Mouse (Mus musculus): ENCODE data around the gene Olfr374. TPM values are rescaled to one million over a fixed set of nuclear protein-coding genes. Genes with fewer than 3 reads are reported as not detected.

Gene Olfr374
- polyA plus RNA-seq, 1 experiment from 2014 or later = not detected

DNA sequence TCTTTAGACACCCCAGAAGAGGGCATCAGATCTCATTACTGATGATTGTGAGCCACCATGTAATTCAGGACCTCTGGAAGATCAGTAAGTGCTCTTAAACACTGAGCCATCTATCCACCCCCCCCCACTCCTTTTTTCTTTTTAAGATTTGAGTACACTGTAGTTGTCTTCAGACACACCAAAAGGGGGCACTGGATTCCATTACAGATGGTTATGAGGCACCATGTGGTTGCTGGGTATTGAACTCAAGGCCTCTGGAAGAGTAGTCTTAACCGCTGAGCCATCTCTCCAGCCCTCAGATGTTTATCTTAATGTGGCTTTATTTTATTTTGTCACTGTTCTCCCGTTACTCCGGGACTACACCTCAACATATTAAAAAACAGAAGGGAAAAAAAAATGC is 53.2 kb downstream of the Olfr374 start:
- Histone ChIP-seq H3K9me3 (no peaks in the 10 kb centered on the region), H3K27me3 (no peaks in the 10 kb centered on the region), H3K27ac (peak overlapping the region; percentile 80; the same call in 1 of the 2 replicates), H3K4me1 (replicated peaks) (peaks cover 24% of the 10 kb centered on the region), H3K36me3 (peaks cover 8% of the 10 kb centered on the region), H3K9ac (replicated peaks) (no peak overlapping the region), H3K4me3 (replicated peaks) (peak overlapping the region; percentile 44), H3K4me2 (replicated peaks) (peak overlapping the region; percentile 65)
- 78% methylated on average over 3 of the region's 3 CpGs for WGBS
- ATAC-seq = no peak

DNA sequence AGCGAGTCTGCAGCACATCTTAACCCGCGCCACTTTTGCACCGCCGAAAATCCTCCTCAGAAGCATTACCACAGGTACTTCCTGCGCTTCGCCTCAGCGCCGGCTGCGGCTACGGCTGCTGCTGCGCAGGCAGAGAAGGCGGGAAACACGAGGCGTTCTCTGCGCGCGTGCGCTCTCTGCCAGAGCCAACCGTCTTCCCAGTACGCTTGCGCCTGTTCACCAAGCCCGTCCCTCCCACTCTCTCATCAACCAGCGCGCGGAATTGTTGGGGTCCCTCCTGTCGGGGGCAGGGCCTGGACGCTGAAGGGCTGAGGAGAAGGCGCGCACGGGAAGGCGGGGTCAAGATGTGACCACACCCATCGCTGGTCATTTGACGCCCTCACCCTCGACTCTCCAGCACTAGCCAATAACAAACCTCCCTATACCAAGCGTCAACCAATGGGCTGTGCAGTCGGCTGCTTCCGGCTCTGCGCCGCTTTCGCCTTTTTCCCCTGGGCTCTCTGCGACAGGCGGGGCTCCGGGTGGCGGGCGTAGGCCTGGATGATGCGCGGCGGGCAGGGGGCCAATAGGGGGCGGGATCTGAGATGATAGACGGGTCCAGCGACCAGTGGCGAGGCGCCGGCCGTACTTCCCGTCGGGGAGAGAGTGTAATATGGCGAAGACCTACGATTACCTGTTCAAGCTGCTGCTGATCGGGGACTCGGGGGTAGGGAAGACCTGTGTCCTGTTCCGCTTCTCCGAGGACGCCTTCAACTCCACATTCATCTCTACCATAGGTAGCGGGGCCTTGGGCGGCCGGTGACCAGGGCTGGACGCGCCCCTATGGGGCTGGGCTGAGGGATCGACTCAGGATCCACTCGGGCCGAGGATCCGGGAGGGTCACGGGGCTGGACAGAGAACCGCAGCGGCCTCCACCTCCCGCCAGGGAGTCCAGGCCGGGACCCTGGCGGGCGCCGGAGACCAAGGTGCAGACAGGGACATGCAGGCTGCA is 54.2 kb downstream of the Olfr374 start, which contains the start of gene Rab8a:
Gene Rab8a, plus strand, starts transcription at position 494 of the 991 bp plus-strand sequence.
- H3K4me2 ChIP-seq (replicated peaks) = peak within 1 kb of the TSS; percentile 83
- no peaks in the 10 kb centered on the region for H3K27me3 ChIP-seq
- WGBS = under 1% methylated on average over 82 of the region's 82 CpGs
- H3K9me3 ChIP-seq = no peaks in the 10 kb centered on the region
- ATAC-seq = peak; percentile 99
- H3K27ac ChIP-seq = peak within 1 kb of the TSS; percentile 80
- H3K36me3 ChIP-seq = peaks cover 8% of the 10 kb centered on the region
- H3K4me3 ChIP-seq (replicated peaks) = peak within 1 kb of the TSS; percentile 74
- peak within 1 kb of the TSS; percentile 87 for H3K9ac ChIP-seq (replicated peaks)
- H3K4me1 ChIP-seq (replicated peaks) = peaks cover 24% of the 10 kb centered on the region

DNA sequence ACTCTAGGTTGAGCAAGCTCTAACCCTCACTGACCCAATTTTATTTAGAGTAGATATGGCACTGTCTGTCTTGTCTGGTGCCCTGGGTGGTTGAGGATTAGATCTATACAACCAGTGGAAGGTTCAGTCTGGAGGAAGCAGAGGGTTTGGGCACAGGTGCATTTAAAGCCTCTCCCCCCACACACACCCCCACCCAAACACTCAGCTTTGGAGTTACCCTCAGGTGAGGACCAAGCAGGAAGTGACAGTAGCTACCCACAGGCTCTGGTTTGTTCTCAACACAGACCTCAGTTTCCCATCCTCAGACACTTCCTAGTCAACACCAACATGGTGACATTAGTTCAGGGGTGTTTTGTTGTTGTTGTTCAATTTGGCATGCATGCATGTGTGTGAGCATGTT is 56.0 kb downstream of the Olfr374 start:
- H3K9me3 ChIP-seq = no peaks in the 10 kb centered on the region
- H3K27ac ChIP-seq = no peak overlapping the region
- H3K9ac ChIP-seq (replicated peaks) = no peak overlapping the region
- peaks cover 9% of the 10 kb centered on the region for H3K36me3 ChIP-seq
- no peak for ATAC-seq
- H3K4me1 ChIP-seq (replicated peaks) = peaks cover 24% of the 10 kb centered on the region
- H3K4me2 ChIP-seq (replicated peaks) = peak overlapping the region; percentile 83
- H3K4me3 ChIP-seq (replicated peaks) = peak overlapping the region; percentile 74; the same call in 1 of the 2 replicates
- H3K27me3 ChIP-seq = no peaks in the 10 kb centered on the region

Other genes with a start within 250 kb of the Olfr374 start
- gene Zfp709, start 225.0 kb upstream of the Olfr374 start, polyA plus RNA-seq (2015; fragmentation: Nextera tagmentation; extraction: Ambion mirVana) = 7.7 and 8.1 TPM in 2 replicates
- gene Zfp882, start 198.4 kb upstream of the Olfr374 start, polyA plus RNA-seq (2015; fragmentation: Nextera tagmentation; extraction: Ambion mirVana) = 19.8 and 21.4 TPM in 2 replicates
- 39.1 and 42.0 TPM in 2 replicates for gene Zfp617, start 198.4 kb upstream of the Olfr374 start, polyA plus RNA-seq (2015; fragmentation: Nextera tagmentation; extraction: Ambion mirVana)
- 16.5 and 18.8 TPM in 2 replicates for gene Zfp961, start 156.0 kb upstream of the Olfr374 start, polyA plus RNA-seq (2015; fragmentation: Nextera tagmentation; extraction: Ambion mirVana)
- gene Cyp4f18, start 97.4 kb upstream of the Olfr374 start, polyA plus RNA-seq (2015; fragmentation: Nextera tagmentation; extraction: Ambion mirVana) = 0.35 and 0.92 TPM in 2 replicates
- not detected in 2 replicates for gene Olfr372, start 65.8 kb upstream of the Olfr374 start, polyA plus RNA-seq (2015; fragmentation: Nextera tagmentation; extraction: Ambion mirVana)
- gene Olfr373, start 23.9 kb upstream of the Olfr374 start, polyA plus RNA-seq (2015; fragmentation: Nextera tagmentation; extraction: Ambion mirVana) = 0.05 TPM in 1 of 2 replicates, not detected in the other
- 239 and 247 TPM in 2 replicates for gene Tpm4, start 27.9 kb downstream of the Olfr374 start, polyA plus RNA-seq (2015; fragmentation: Nextera tagmentation; extraction: Ambion mirVana)
- gene Rab8a, start 54.2 kb downstream of the Olfr374 start, polyA plus RNA-seq (2015; fragmentation: Nextera tagmentation; extraction: Ambion mirVana) = 104 and 107 TPM in 2 replicates
- gene Hsh2d, start 82.6 kb downstream of the Olfr374 start, polyA plus RNA-seq (2015; fragmentation: Nextera tagmentation; extraction: Ambion mirVana) = 0.13 TPM in 1 of 2 replicates, not detected in the other
- gene Cib3, start 105.8 kb downstream of the Olfr374 start, polyA plus RNA-seq (2015; fragmentation: Nextera tagmentation; extraction: Ambion mirVana) = not detected in 2 replicates
- gene Gm11034, start 106.6 kb downstream of the Olfr374 start, polyA plus RNA-seq (2015; fragmentation: Nextera tagmentation; extraction: Ambion mirVana) = not detected in 2 replicates
- gene Fam32a, start 112.7 kb downstream of the Olfr374 start, polyA plus RNA-seq (2015; fragmentation: Nextera tagmentation; extraction: Ambion mirVana) = 116 and 121 TPM in 2 replicates
- gene Ap1m1, start 133.0 kb downstream of the Olfr374 start, polyA plus RNA-seq (2015; fragmentation: Nextera tagmentation; extraction: Ambion mirVana) = 259 and 266 TPM in 2 replicates
- 19.3 and 19.8 TPM in 2 replicates for gene Gm10282, start 198.2 kb downstream of the Olfr374 start, polyA plus RNA-seq (2015; fragmentation: Nextera tagmentation; extraction: Ambion mirVana)
- 2.7 and 4.3 TPM in 2 replicates for gene Klf2, start 212.0 kb downstream of the Olfr374 start, polyA plus RNA-seq (2015; fragmentation: Nextera tagmentation; extraction: Ambion mirVana)

Measured in midbrain, embryonic 13.5 days (tissue).